Mouse (Mus musculus) ES-E14 (cell line): ENCODE measurements around the gene Tmpo.

Experiments
- ZC3H11A ChIP-seq: IDR thresholded peaks from 2 replicates; pipeline ENCODE4 v1.6.1; 2012; ENCODE audit warnings: low read depth, mild to moderate bottlenecking, inconsistent platforms, low read length, borderline replicate concordance
- ZNF384 ChIP-seq: IDR thresholded peaks from 2 replicates; pipeline ENCODE4 v1.6.1; 2012; ENCODE audit warnings: low read depth, low read length, inconsistent platforms

DNA sequence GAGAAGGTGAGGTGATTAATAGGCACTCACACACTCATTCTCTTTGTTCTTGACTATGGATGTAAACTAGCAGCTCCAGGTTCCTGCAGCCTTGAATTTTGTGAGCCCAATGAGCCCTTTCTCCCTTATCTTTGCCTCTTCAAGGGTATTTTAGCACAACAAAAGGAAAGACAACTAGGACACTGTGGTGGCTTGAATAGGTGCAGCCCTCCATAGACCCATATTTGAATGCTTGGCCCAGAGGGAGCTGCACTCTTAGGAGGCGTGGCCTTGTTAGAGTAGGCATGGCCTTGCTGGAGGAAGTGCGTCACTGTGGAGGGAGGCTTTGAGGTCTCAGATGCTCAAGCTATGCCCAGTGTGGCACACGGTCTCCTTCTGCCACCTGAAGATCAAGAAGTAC lies 19.5 kb upstream of the Tmpo start:
- TF ChIP-seq ZNF384 (no peak), ZC3H11A (no peak)
